In the genomic region with DNA sequence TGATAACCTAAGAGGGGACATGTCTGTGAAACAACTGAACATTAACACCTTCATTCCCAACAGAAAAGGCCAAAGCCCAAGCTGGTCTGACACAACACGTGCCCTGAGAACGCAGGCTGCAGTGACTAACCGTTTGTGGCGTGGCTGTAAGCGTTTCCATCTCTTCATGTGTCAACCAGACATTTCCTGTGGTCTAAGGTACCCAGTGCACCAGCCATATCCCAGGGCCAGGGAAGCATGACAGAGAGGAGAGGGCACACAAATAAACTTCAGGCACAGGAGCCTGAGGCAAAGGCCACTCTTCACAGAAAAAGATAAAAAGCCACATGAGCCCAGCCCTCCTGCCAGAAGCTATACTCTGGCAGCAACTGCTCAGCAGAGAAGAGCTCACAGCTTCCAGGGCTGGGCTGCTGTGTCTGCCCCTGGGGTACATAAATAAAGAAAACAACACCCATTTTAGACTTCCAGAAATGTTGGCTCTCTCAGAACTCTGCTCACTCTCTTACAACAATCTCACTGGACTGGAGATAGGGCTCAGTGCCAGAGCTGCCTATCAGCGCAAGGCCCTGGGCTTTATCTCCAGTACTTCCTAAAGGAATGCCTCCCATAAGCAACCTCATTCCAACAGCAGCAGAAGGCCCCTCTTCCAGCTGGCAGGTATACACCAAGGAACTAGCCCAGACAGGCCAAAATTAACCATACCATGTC, we compare ENCODE assay signal across 12 mouse cellular contexts. TPM values are rescaled to one million over a fixed set of nuclear protein-coding genes. Genes with fewer than 3 reads are reported as not detected.
A peak's percentile ranks its signal among the peaks of the same experiment; 100 is the strongest.
DNase-seq lines count a peak whose midpoint lies in the region; ATAC-seq and TF ChIP-seq lines count a peak whose summit lies in the region.
"Had no signal": no experiment of that assay in that cellular context is flagged by ENCODE, and none has a peak within 500 bp of the region (broad histone marks: within the 10 kb centered on the region; RNA-seq: fewer than 3 reads in every experiment).

No protein-coding gene starts in this region.

- TF ChIP-seq EP300 in liver, embryonic 14.5 days (IDR thresholded peaks at IDR 0.05; ENCODE audit: low read depth), result no peak

- TF ChIP-seq CTCF in thymus, adult 2 months (IDR thresholded peaks at IDR 0.05; ENCODE audit: borderline replicate concordance, control insufficient read depth, extremely low read depth, insufficient read depth, low read length, poor library complexity), result no peak
- TF ChIP-seq CTCF in liver, embryonic 14.5 days (IDR thresholded peaks at IDR 0.05; ENCODE audit: low read depth), result no peak

- intact Hi-C loops in left cerebral cortex, postnatal 25 days (cut with DNase I), result no loop called here

- H3K36me3 ChIP-seq in thymus, adult 2 months (ENCODE audit: control insufficient read depth, insufficient read depth, low read length), result peaks cover 45% of the 10 kb centered on the region
- peaks cover 64% of the 10 kb centered on the region for H3K36me3 ChIP-seq in heart, embryonic 13.5 days
- peaks cover 13% of the 10 kb centered on the region for H3K36me3 ChIP-seq in liver, embryonic 14.5 days (replicated peaks; ENCODE audit: control insufficient read depth, insufficient read depth, low read depth)

- no peak overlapping the region for H3K9ac ChIP-seq in heart, embryonic 13.5 days
- H3K9ac ChIP-seq in liver, embryonic 14.5 days (replicated peaks), result no peak overlapping the region
- H3K9ac ChIP-seq: forebrain, embryonic 13.5 days had no signal

- WGBS in thymus, adult 2 months, result 24% methylated on average over 6 of the region's 6 CpGs
- 15% methylated on average over 6 of the region's 6 CpGs for WGBS in heart, embryonic 13.5 days
- 6% methylated on average over 6 of the region's 6 CpGs for WGBS in liver, embryonic 14.5 days (ENCODE audit: insufficient replicate concordance)

- peaks cover 19% of the 10 kb centered on the region for H3K4me1 ChIP-seq in thymus, adult 2 months (replicated peaks; ENCODE audit: control insufficient read depth, insufficient read depth, low read length)
- peaks cover 59% of the 10 kb centered on the region for H3K4me1 ChIP-seq in heart, embryonic 13.5 days
- H3K4me1 ChIP-seq in liver, embryonic 14.5 days (replicated peaks; ENCODE audit: control insufficient read depth in 2 of 2, insufficient read depth in 2 of 2, low read length in 1 of 2), result peaks cover 14 to 53% of the 10 kb centered on the region in 2 experiments
- H3K4me1 ChIP-seq: forebrain, embryonic 13.5 days had no signal

- H3K4me2 ChIP-seq in heart, embryonic 13.5 days, result peak overlapping the region; percentile 39
- H3K4me2 ChIP-seq in liver, embryonic 14.5 days (ENCODE audit: low read depth), result no peak overlapping the region
- H3K4me2 ChIP-seq: forebrain, embryonic 13.5 days had no signal

- H3K4me3 ChIP-seq in thymus, adult 2 months (ENCODE audit: control insufficient read depth, insufficient read depth, low read length), result no peak overlapping the region
- no peak overlapping the region for H3K4me3 ChIP-seq in heart, embryonic 13.5 days
- no peak overlapping the region for H3K4me3 ChIP-seq in liver, embryonic 14.5 days (ENCODE audit: insufficient read depth in 1 of 2, low read depth in 2 of 2, low read length in 2 of 2)
- H3K4me3 ChIP-seq: forebrain, embryonic 13.5 days had no signal

- DNase-seq in thymus, postnatal 4 days, result peak; percentile 18
- DNase-seq in thymus, adult 2 months, result no peak
- DNase-seq in liver, embryonic 14.5 days (ENCODE audit: low read depth in 3 of 3, low spot score in 3 of 3), result no peak
- DNase-seq in testis, postnatal 14 days (ENCODE audit: low spot score), result peak; percentile 45
- DNase-seq in frontal cortex, postnatal 36 days (ENCODE audit: low spot score in 2 of 2), result no peak
- DNase-seq in kidney, adult 8-10 months, result no peak
- DNase-seq in left cerebral cortex, postnatal 25 days (ENCODE audit: low spot score in 2 of 2), result no peak
- DNase-seq: adrenal gland, postnatal 25 days; cerebellum, postnatal 36 days; right cerebral cortex, postnatal 4 days had no signal

- ATAC-seq in heart, embryonic 13.5 days (ENCODE audit: extremely low read depth, insufficient number of reproducible peaks, low FRiP score, low TSS enrichment), result peak; percentile 74; the same call in 1 of the 2 replicates
- peak; percentile 22; the same call in 1 of the 2 replicates for ATAC-seq in liver, embryonic 14.5 days (ENCODE audit: insufficient read depth)
- ATAC-seq: forebrain, embryonic 13.5 days had no signal

- H3K9me3 ChIP-seq in heart, embryonic 13.5 days, result no peaks in the 10 kb centered on the region
- no peaks in the 10 kb centered on the region for H3K9me3 ChIP-seq in liver, embryonic 14.5 days (ENCODE audit: control insufficient read depth, low read length)
- H3K9me3 ChIP-seq: forebrain, embryonic 13.5 days had no signal

- no peaks in the 10 kb centered on the region for H3K27me3 ChIP-seq in thymus, adult 2 months (ENCODE audit: control insufficient read depth, insufficient read depth, low read length)
- no peaks in the 10 kb centered on the region for H3K27me3 ChIP-seq in heart, embryonic 13.5 days (replicated peaks)
- H3K27me3 ChIP-seq in liver, embryonic 14.5 days (ENCODE audit: control insufficient read depth, insufficient read depth, low read length), result no peaks in the 10 kb centered on the region
- H3K27me3 ChIP-seq: forebrain, embryonic 13.5 days had no signal

- TF ChIP-seq POLR2A in thymus, adult 2 months (IDR thresholded peaks at IDR 0.05; ENCODE audit: control insufficient read depth, extremely low read depth, insufficient read depth, low read length, poor library complexity), result no peak

- H3K27ac ChIP-seq in thymus, adult 2 months (ENCODE audit: control insufficient read depth, insufficient read depth, low read length), result no peak overlapping the region; the same call in 1 of the 2 replicates
- H3K27ac ChIP-seq in heart, embryonic 13.5 days (replicated peaks), result peak overlapping the region; percentile 89
- peak overlapping the region; percentile 23 for H3K27ac ChIP-seq in liver, embryonic 14.5 days
- H3K27ac ChIP-seq: forebrain, embryonic 13.5 days had no signal

RNA-seq across cellular contexts. Expression of gene Cttn, which starts 18.4 kb away (rescaled TPM):
- polyA plus RNA-seq in thymus, adult 2 months (2012; rRNA removed), result 17.6 and 22.0 TPM in 2 replicates
- 118 and 126 TPM in 2 replicates for polyA plus RNA-seq in heart, embryonic 13.5 days (2015; fragmentation: Nextera tagmentation; extraction: Ambion mirVana)
- 21.4 and 31.0 TPM in 2 replicates for polyA plus RNA-seq in liver, embryonic 14.5 days (2012; rRNA removed)
- 31.5 and 32.3 TPM in 2 replicates for polyA plus RNA-seq in liver, embryonic 14.5 days (2014; fragmentation: Nextera tagmentation; extraction: Ambion mirVana)
- 100 to 1,000 TPM; 102 to 103 TPM for total RNA-seq in left cerebral cortex, postnatal 25 days (2021)

Comparison
In these comparisons a context has a peak if more than half of its experiments do, and no peak if none do; other contexts are left out.
1. DNase-seq: peak in thymus, postnatal 4 days (single experiment) and testis, postnatal 14 days (single experiment); none in thymus, adult 2 months (single experiment), liver, embryonic 14.5 days (0 of 3), frontal cortex, postnatal 36 days (0 of 2), kidney, adult 8-10 months (0 of 2) and left cerebral cortex, postnatal 25 days (0 of 2).